Mouse (Mus musculus) megakaryocyte, embryonic 14.5 days (primary cell): ENCODE measurements around the gene Ppp2ca. TPM values are rescaled to one million over a fixed set of nuclear protein-coding genes. Genes with fewer than 3 reads are reported as not detected.

Experiments used
- H3K27me3 ChIP-seq: replicated peaks from 2 replicates; pipeline ENCODE3; 2012; ENCODE audit warnings: inconsistent platforms
- H3K36me3 ChIP-seq: replicated peaks from 2 replicates; pipeline ENCODE3; 2012; ENCODE audit warnings: low read length, inconsistent platforms, mixed read lengths
- H3K4me1 ChIP-seq: 2 replicates; pipeline ENCODE4 v1.6.1; 2012; ENCODE audit warnings: inconsistent platforms
- H3K4me3 ChIP-seq: replicated peaks from 2 replicates; pipeline ENCODE3; 2012; ENCODE audit warnings: moderate library complexity, mild to moderate bottlenecking, inconsistent platforms
- H3K9me3 ChIP-seq: 2 replicates; pipeline ENCODE4 v1.6.1; 2012; ENCODE audit warnings: inconsistent platforms
- FLI1 ChIP-seq: IDR thresholded peaks from 2 replicates; pipeline ENCODE4 v1.6.1; 2012; ENCODE audit warnings: low read length, inconsistent platforms, mixed read lengths
- GATA1 ChIP-seq: IDR thresholded peaks from 3 replicates; pipeline ENCODE4 v1.6.1; 2012; ENCODE audit warnings: mixed read lengths, low read length, inconsistent platforms, borderline replicate concordance
- polyA plus RNA-seq: library from polyadenylated mRNA; stranded (reverse); fragments of >175 nt; gene quantifications from 2 replicates; pipeline ENCODE4 v1.2.3, GENCODE M21; 2012; ENCODE audit warnings: low replicate concordance; ENCODE audit not compliant: insufficient read depth

Ppp2ca gene
- 4.4 and 8.0 TPM in 2 replicates for polyA plus RNA-seq

DNA sequence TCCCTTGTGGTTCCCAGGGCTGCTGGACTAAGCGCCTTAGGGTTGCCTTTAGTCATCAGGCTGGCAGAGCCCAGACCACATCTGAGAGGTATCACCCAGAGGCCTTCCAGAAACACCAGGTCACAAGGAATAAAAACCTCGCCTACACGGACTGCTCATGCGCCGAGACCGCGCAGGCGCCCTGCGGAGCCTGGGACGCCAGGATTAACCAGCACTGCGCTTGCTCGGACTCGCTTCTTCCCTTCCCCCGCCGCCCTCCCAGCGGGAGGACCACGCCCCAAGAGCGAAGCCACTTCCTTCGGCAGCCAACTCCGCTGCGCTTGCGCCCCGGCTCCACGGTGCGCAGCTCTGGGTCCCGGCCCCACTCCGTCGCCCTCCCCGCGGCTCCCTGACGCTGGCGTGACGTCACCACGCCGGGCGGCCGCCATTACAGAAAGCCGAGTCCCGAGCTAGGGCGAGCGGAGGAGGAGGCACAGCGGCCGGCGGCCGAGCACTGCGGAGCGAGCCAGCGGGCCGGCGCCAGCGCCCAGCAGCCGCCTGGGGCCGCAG is at the start of gene Ppp2ca:
Gene Ppp2ca (plus strand): TSS at position 284 of the 549 bp plus-strand sequence.
- H3K4me1 ChIP-seq: peaks cover 69% of the 10 kb centered on the region
- peaks cover 21% of the 10 kb centered on the region for H3K36me3 ChIP-seq
- H3K9me3 ChIP-seq: no peaks in the 10 kb centered on the region
- H3K4me3 ChIP-seq: peak within 1 kb of the TSS; percentile 98
- TF ChIP-seq FLI1: no peak
- TF ChIP-seq GATA1: no peak
- no peaks in the 10 kb centered on the region for H3K27me3 ChIP-seq

DNA sequence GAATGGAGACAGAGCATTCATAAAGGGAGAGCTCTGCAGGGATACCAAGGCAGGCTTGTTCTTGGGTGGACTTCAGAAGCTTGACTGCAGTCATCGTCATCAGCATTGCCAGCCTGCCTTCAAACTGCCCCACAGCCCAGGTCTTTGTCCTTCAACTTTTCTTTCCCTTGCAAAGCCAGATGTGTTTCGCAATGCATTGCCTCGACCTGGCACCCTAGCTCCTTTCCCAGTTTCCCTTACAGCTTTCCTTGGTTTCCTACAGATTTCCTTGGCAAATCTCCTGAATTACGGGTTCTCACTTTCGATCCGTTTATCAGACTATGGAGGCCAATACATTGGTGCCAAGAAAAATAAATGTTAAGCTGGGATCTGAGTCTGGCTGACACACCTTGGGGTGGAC is 45.1 kb upstream of the Ppp2ca start:
- Histone ChIP-seq H3K4me1 (peaks cover 48% of the 10 kb centered on the region), H3K9me3 (no peaks in the 10 kb centered on the region), H3K36me3 (no peaks in the 10 kb centered on the region), H3K4me3 (no peak overlapping the region), H3K27me3 (peaks cover 3% of the 10 kb centered on the region)
- TF ChIP-seq FLI1: no peak
- no peak for TF ChIP-seq GATA1

DNA sequence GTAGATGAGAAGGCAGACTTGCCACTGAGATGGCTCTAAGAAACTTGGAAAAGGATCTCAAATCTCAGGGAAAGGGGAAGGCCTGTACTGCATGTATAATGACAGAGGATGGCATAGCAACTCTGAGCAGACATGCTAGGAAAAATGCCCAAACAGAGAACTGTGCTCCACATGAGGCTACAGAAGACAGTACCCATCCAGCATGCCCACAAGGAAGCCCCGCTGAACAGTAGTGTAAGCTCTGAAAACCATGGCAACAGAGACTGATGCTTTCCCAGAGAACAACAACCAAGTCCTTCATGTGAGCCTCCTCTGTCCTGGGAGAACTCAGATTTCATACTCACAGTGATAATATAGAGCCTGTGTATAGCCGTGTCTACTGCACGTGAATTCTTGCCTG is 43.8 kb upstream of the Ppp2ca start:
- peaks cover 5% of the 10 kb centered on the region for H3K27me3 ChIP-seq
- H3K9me3 ChIP-seq: no peaks in the 10 kb centered on the region
- H3K4me1 ChIP-seq: peaks cover 48% of the 10 kb centered on the region
- H3K36me3 ChIP-seq: no peaks in the 10 kb centered on the region
- TF ChIP-seq FLI1: no peak
- TF ChIP-seq GATA1: no peak
- no peak overlapping the region for H3K4me3 ChIP-seq

DNA sequence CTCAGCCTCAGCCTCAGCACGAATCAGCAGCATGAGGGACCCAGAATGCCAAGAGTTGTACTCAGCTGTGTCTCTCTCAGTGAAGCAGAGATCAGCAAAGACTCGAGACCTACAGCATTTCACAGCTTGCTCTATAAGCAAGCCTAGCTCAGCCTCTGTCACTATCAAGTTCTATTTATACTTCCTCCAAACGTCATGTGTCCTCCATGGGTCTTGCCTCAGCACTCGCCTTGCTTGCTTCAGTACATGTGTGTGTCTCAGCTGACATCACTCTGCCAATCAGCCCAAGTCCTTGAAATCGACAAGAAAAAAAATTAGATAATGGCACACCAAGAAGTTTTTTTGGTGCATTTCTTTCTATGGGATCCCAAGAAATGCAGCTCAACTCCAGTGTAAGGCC is 42.3 kb upstream of the Ppp2ca start:
- Histone ChIP-seq H3K4me1 (peaks cover 48% of the 10 kb centered on the region), H3K9me3 (0 out of 2 replicates have a peak, but pooled peaks cover 3% of the 10 kb centered on the region), H3K27me3 (peaks cover 6% of the 10 kb centered on the region), H3K36me3 (no peaks in the 10 kb centered on the region), H3K4me3 (peak overlapping the region; percentile 35)
- TF ChIP-seq FLI1 (no peak), GATA1 (no peak)

DNA sequence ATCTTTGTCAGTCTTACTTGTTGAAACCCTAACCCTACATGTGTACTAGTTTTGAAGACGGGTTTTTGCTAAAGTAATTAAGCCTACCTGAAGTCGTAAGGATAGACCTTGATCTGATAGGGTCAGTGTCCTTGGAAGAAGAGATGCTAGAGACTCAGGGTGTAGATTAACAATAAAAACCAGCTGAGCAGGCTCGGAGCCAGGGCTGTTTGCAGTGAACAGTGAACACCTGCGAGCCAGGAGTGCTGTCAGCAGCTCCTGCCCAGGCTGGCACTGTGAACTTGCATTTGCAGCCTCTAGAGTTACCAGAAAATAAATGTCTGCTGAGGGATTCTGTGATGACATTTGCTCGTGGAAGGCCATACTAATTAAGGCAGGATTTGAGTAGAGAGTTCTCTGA is 39.5 kb upstream of the Ppp2ca start:
- Histone ChIP-seq H3K4me3 (no peak overlapping the region), H3K4me1 (peaks cover 36% of the 10 kb centered on the region), H3K36me3 (no peaks in the 10 kb centered on the region), H3K27me3 (peaks cover 6% of the 10 kb centered on the region), H3K9me3 (peaks cover 9% of the 10 kb centered on the region; the same call in 1 of the 2 replicates)
- TF ChIP-seq GATA1 (no peak), FLI1 (no peak)

DNA sequence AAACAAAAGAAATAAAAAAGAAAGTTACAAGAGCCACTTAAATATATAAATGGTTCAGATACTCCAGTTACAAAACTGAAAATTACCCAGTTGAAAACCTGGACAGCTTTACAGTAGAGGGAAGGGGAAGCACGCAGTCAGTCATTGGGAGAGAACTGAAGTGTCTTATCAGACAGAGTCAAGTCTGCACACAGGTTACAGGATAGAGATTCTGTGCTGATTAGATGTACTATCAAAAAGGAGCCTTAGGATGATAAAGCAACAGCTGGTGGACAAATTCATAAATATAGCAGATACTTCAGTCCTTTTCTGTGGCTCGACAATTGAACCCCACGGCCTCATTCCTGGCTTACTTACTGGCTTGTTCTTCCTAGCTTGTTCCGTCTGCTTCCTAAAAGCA is 38.2 kb upstream of the Ppp2ca start:
- peaks cover 6% of the 10 kb centered on the region for H3K27me3 ChIP-seq
- no peak overlapping the region for H3K4me3 ChIP-seq
- H3K4me1 ChIP-seq: peaks cover 38% of the 10 kb centered on the region
- peaks cover 9% of the 10 kb centered on the region; the same call in 1 of the 2 replicates for H3K9me3 ChIP-seq
- TF ChIP-seq FLI1 (no peak), GATA1 (no peak)
- H3K36me3 ChIP-seq: no peaks in the 10 kb centered on the region

DNA sequence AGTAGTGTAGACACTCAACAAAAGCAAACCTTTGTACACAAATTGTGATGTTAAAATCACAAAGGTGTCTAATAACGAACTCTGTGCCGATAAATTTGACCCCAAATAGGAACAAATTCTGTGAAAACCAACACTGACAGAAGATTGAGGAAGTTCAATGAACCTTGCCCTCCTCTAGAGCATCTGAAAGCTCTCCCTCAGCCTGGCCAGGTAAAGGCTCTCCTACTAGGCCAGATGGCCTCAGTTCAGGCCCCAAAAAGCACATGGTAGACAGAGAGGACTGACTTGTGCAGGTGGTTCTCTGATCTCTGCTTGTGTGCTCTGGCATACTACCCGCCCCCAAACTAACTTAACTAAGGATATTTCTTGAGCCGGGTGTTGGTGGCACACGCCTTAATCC is 36.1 kb upstream of the Ppp2ca start:
- no peak overlapping the region for H3K4me3 ChIP-seq
- no peaks in the 10 kb centered on the region for H3K36me3 ChIP-seq
- H3K27me3 ChIP-seq: peaks cover 6% of the 10 kb centered on the region
- no peak for TF ChIP-seq GATA1
- no peak for TF ChIP-seq FLI1
- peaks cover 35% of the 10 kb centered on the region for H3K4me1 ChIP-seq
- H3K9me3 ChIP-seq: peaks cover 9% of the 10 kb centered on the region; the same call in 1 of the 2 replicates

DNA sequence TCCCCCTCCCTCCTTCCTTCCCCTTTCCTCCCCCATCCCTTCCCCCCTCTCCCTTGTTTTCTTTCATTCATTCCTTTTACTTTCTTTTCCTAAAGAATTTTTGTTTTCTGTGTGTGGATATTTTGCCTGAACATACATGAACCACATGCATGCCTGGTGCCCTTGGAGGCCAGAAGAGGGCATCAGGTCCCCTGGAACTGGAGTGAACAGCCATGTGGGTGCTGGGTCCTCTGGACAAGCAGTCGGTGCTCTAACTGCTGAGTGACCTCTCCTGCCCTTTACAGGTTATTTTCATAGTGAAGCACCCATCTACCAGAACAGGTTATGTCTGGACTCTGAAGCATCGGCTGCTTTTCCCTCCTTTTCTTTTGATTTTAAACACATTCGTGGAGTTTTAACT is 34.1 kb upstream of the Ppp2ca start:
- Histone ChIP-seq H3K27me3 (peaks cover 3% of the 10 kb centered on the region), H3K4me3 (peak overlapping the region; percentile 75), H3K9me3 (peaks cover 14% of the 10 kb centered on the region; the same call in 1 of the 2 replicates), H3K4me1 (peaks cover 25% of the 10 kb centered on the region), H3K36me3 (no peaks in the 10 kb centered on the region)
- no peak for TF ChIP-seq GATA1
- TF ChIP-seq FLI1: no peak

DNA sequence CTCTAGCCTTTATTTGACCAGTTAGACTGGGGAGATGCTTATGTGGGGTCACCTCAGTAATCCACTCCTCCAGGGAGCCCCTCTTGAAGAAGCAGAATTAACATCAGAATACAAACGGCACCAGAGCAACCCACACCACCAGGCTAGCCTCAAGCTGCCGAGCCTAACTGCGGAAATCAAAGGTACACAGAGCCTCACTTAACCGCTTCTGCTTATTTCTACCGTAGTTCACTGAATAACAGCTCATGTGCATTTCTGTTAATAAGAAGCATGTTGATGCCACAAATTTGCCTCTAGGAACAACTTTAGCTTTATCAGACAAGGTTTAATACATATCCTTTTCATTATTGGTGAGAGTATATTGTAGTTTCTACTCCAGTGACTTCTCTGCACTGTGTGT is 32.6 kb upstream of the Ppp2ca start:
- Histone ChIP-seq H3K4me1 (peaks cover 25% of the 10 kb centered on the region), H3K36me3 (no peaks in the 10 kb centered on the region), H3K9me3 (peaks cover 14% of the 10 kb centered on the region; the same call in 1 of the 2 replicates), H3K27me3 (no peaks in the 10 kb centered on the region), H3K4me3 (peak overlapping the region; percentile 53)
- TF ChIP-seq FLI1 (no peak), GATA1 (no peak)

DNA sequence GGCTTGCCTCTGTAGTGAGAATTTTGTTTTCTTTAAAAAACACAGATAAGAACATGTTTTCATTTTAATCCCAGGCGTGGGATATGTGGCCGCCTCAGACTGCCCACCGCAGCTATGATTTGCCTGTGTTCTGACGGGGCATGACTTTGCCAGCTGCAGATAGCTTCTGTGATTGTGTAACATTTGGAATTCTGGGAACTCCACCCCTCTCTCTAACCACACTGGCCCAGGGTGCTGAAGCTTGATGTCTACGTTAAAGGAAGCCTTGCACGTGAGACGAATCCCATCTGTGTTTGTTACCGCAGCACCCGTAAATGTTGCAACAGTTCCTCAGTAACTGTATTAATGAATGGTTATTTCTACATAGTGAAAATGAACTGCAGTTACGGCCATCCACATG is 26.7 kb upstream of the Ppp2ca start:
- Histone ChIP-seq H3K4me1 (peaks cover 43% of the 10 kb centered on the region), H3K9me3 (peaks cover 6% of the 10 kb centered on the region; the same call in 1 of the 2 replicates), H3K27me3 (no peaks in the 10 kb centered on the region), H3K36me3 (no peaks in the 10 kb centered on the region), H3K4me3 (no peak overlapping the region)
- TF ChIP-seq GATA1 (no peak), FLI1 (no peak)
